Mouse (Mus musculus): ENCODE results near the gene Slc6a11.

Gene Slc6a11

GRCm38 (mm10) chr6:114145650-114146329, 14.7 kb downstream of the Slc6a11 start:
- Histone ChIP-seq H3K36me3 (ENCODE audit: insufficient read depth, low read length) (no peaks in the 10 kb centered on the region), H3K27me3 (ENCODE audit: insufficient read depth, low read length) (peaks cover 24% of the 10 kb centered on the region; the same call in 1 of the 2 replicates), H3K9me3 (ENCODE audit: low read length) (peaks cover 3% of the 10 kb centered on the region), H3K4me1 (replicated peaks; ENCODE audit: low read depth, low read length) (no peaks in the 10 kb centered on the region), H3K4me3 (replicated peaks; ENCODE audit: low read length) (no peak overlapping the region)
- TF ChIP-seq NANOG (IDR thresholded peaks at IDR 0.05; ENCODE audit: borderline replicate concordance, low read length): no peak
- TF ChIP-seq POU5F1 (IDR thresholded peaks at IDR 0.05; ENCODE audit: borderline replicate concordance, low read length): no peak

- TF ChIP-seq NANOG (IDR thresholded peaks at IDR 0.05; ENCODE audit: borderline replicate concordance, low read length): no peak
- no peak for TF ChIP-seq CTCF (conservative IDR thresholded peaks at IDR 0.05; ENCODE audit: low read length)
- no peaks in the 10 kb centered on the region for H3K4me1 ChIP-seq (replicated peaks; ENCODE audit: low read depth, low read length)
- no peak overlapping the region for H3K4me3 ChIP-seq (replicated peaks; ENCODE audit: low read length)
- H3K36me3 ChIP-seq (ENCODE audit: insufficient read depth, low read length): no peaks in the 10 kb centered on the region
- no peaks in the 10 kb centered on the region for H3K9me3 ChIP-seq (ENCODE audit: low read length)
- peaks cover 42% of the 10 kb centered on the region for H3K27me3 ChIP-seq (ENCODE audit: insufficient read depth, low read length)
Observed at GRCm38 (mm10) chr6:114155720-114156119, 24.7 kb downstream of the Slc6a11 start.

DNA sequence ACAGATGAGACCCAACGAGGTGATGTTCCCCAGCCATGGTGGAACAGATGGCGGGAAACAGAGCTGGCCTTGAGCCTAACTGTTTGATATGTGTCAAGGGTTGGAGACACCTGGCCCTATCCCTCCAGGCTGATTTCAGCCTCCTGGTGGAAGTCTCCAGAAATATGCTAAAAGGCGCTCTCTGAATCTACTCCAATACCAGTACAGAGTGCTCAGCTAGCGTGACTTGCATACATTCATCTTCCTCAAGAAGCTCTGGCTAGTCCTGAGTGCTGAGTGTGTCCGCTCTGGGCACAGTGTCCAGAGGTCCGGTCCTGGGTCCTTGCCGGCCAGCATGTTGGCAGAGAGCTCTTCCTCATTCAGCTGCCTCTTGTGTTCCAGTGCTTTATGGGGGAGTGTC, 27.8 kb downstream of the Slc6a11 start:
- H3K36me3 ChIP-seq (ENCODE audit: insufficient read depth, low read length): no peaks in the 10 kb centered on the region
- H3K4me1 ChIP-seq (replicated peaks; ENCODE audit: low read depth, low read length): no peaks in the 10 kb centered on the region
- H3K4me3 ChIP-seq (replicated peaks; ENCODE audit: low read length): no peak overlapping the region
- H3K27me3 ChIP-seq (ENCODE audit: insufficient read depth, low read length): peaks cover 44% of the 10 kb centered on the region
- TF ChIP-seq NANOG (IDR thresholded peaks at IDR 0.05; ENCODE audit: borderline replicate concordance, low read length): no peak
- TF ChIP-seq POU5F1 (IDR thresholded peaks at IDR 0.05; ENCODE audit: borderline replicate concordance, low read length): no peak
- TF ChIP-seq CTCF (conservative IDR thresholded peaks at IDR 0.05; ENCODE audit: low read length): no peak
- H3K9me3 ChIP-seq (ENCODE audit: low read length): no peaks in the 10 kb centered on the region

- H3K36me3 ChIP-seq (ENCODE audit: insufficient read depth, low read length): no peaks in the 10 kb centered on the region
- H3K27me3 ChIP-seq (ENCODE audit: insufficient read depth, low read length): peaks cover 38% of the 10 kb centered on the region
- TF ChIP-seq NANOG (IDR thresholded peaks at IDR 0.05; ENCODE audit: borderline replicate concordance, low read length) (no peak), CTCF (conservative IDR thresholded peaks at IDR 0.05; ENCODE audit: low read length) (no peak), POU5F1 (IDR thresholded peaks at IDR 0.05; ENCODE audit: borderline replicate concordance, low read length) (no peak)
- no peak overlapping the region for H3K4me3 ChIP-seq (replicated peaks; ENCODE audit: low read length)
- peaks cover 5% of the 10 kb centered on the region; the same call in 1 of the 2 replicates for H3K4me1 ChIP-seq (replicated peaks; ENCODE audit: low read depth, low read length)
- no peaks in the 10 kb centered on the region for H3K9me3 ChIP-seq (ENCODE audit: low read length)
Observed at GRCm38 (mm10) chr6:114160732-114161131, 29.7 kb downstream of the Slc6a11 start.

- H3K4me3 ChIP-seq (replicated peaks; ENCODE audit: low read length): 0 out of 2 replicates have a peak overlapping the region, but pooled peaks have one; percentile 10
- TF ChIP-seq CTCF (conservative IDR thresholded peaks at IDR 0.05; ENCODE audit: low read length) (no peak), NANOG (IDR thresholded peaks at IDR 0.05; ENCODE audit: borderline replicate concordance, low read length) (no peak), POU5F1 (IDR thresholded peaks at IDR 0.05; ENCODE audit: borderline replicate concordance, low read length) (no peak)
- H3K36me3 ChIP-seq (ENCODE audit: insufficient read depth, low read length): no peaks in the 10 kb centered on the region
- no peaks in the 10 kb centered on the region for H3K9me3 ChIP-seq (ENCODE audit: low read length)
- peaks cover 25% of the 10 kb centered on the region for H3K4me1 ChIP-seq (replicated peaks; ENCODE audit: low read depth, low read length)
- H3K27me3 ChIP-seq (ENCODE audit: insufficient read depth, low read length): peaks cover 13% of the 10 kb centered on the region
Observed at GRCm38 (mm10) chr6:114174052-114174397, 43.0 kb downstream of the Slc6a11 start.

- no peaks in the 10 kb centered on the region for H3K36me3 ChIP-seq (ENCODE audit: insufficient read depth, low read length)
- peaks cover 25% of the 10 kb centered on the region for H3K4me1 ChIP-seq (replicated peaks; ENCODE audit: low read depth, low read length)
- H3K9me3 ChIP-seq (ENCODE audit: low read length): no peaks in the 10 kb centered on the region
- peaks cover 11% of the 10 kb centered on the region for H3K27me3 ChIP-seq (ENCODE audit: insufficient read depth, low read length)
- 0 out of 2 replicates have a peak overlapping the region, but pooled peaks have one; percentile 10 for H3K4me3 ChIP-seq (replicated peaks; ENCODE audit: low read length)
- TF ChIP-seq CTCF (conservative IDR thresholded peaks at IDR 0.05; ENCODE audit: low read length): no peak
- TF ChIP-seq POU5F1 (IDR thresholded peaks at IDR 0.05; ENCODE audit: borderline replicate concordance, low read length): no peak
- no peak for TF ChIP-seq NANOG (IDR thresholded peaks at IDR 0.05; ENCODE audit: borderline replicate concordance, low read length)
Observed at GRCm38 (mm10) chr6:114174398-114175140, 43.5 kb downstream of the Slc6a11 start.

DNA sequence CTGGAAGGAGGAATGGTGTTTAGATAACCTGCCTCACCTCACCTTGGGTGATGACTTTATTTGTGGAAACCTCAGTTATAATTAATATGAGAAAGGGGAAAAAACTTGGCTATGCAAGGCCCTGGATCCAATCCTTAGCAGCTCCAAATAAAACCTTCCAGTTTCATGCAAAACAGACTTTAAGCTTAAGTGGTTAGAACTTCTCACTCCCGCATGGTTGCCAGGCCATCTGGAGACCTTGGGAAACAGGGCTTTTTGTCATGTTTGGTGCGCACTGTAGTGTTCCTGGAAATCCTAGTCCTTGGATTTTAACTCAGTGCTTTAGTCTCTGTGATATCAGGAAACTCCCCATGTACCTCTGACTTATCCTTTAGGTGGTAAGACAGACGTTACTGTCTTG, 47.1 kb downstream of the Slc6a11 start:
- peaks cover 11% of the 10 kb centered on the region for H3K27me3 ChIP-seq (ENCODE audit: insufficient read depth, low read length)
- H3K9me3 ChIP-seq (ENCODE audit: low read length): no peaks in the 10 kb centered on the region
- no peaks in the 10 kb centered on the region for H3K36me3 ChIP-seq (ENCODE audit: insufficient read depth, low read length)
- H3K4me3 ChIP-seq (replicated peaks; ENCODE audit: low read length): no peak overlapping the region
- H3K4me1 ChIP-seq (replicated peaks; ENCODE audit: low read depth, low read length): peaks cover 21% of the 10 kb centered on the region
- no peak for TF ChIP-seq POU5F1 (IDR thresholded peaks at IDR 0.05; ENCODE audit: borderline replicate concordance, low read length)
- TF ChIP-seq NANOG (IDR thresholded peaks at IDR 0.05; ENCODE audit: borderline replicate concordance, low read length): no peak
- TF ChIP-seq CTCF (conservative IDR thresholded peaks at IDR 0.05; ENCODE audit: low read length): no peak

GRCm38 (mm10) chr6:114182366-114183179, 51.5 kb downstream of the Slc6a11 start:
- TF ChIP-seq CTCF (conservative IDR thresholded peaks at IDR 0.05; ENCODE audit: low read length) (no peak), NANOG (IDR thresholded peaks at IDR 0.05; ENCODE audit: borderline replicate concordance, low read length) (no peak), POU5F1 (IDR thresholded peaks at IDR 0.05; ENCODE audit: borderline replicate concordance, low read length) (no peak)
- H3K4me1 ChIP-seq (replicated peaks; ENCODE audit: low read depth, low read length): no peaks in the 10 kb centered on the region
- H3K9me3 ChIP-seq (ENCODE audit: low read length): no peaks in the 10 kb centered on the region
- H3K27me3 ChIP-seq (ENCODE audit: insufficient read depth, low read length): peaks cover 4% of the 10 kb centered on the region
- H3K4me3 ChIP-seq (replicated peaks; ENCODE audit: low read length): no peak overlapping the region
- no peaks in the 10 kb centered on the region for H3K36me3 ChIP-seq (ENCODE audit: insufficient read depth, low read length)
